Mouse (Mus musculus): ENCODE data around the gene Dnm1l.

Dnm1l gene

DNA sequence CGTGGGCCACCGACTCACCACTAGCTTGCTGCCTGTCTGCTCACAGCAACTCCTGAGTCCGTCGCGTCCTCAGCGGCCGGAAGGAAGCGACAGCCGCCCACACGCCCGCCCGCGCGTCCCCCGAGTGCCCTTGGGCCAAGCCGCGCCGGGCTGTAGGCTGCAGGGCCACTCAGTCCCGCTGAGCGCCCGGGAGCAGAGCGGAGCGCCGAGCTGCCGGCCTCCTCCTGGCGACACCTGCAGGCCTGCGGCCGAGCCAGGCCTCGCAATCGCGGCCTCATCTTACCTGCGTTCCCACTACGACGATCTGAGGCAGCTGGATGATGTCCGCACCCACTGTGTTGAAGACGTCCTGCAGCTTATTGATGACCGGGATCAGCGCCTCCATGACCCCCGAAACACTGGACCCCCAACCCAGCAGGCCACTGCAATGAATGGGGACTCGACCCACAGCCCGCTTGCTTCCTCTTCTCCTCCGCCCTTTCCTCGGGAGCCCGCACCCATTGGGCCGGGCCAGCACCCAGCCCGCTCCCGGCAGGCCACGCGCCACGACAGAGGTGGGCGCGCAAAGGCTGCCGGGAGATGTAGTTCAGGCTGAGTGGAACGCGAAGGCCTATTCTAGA is at the start of gene Dnm1l:
Gene Dnm1l, minus strand, starts transcription at position 479 of the 620 bp plus-strand sequence.
- in situ Hi-C loops (cut with MboI, MseI), result loop anchor here in 1 of 2 experiments (5.0 kb wide), 1 partner anchor 56 kb away; the partner anchor contains the start of gene Yars2

DNA sequence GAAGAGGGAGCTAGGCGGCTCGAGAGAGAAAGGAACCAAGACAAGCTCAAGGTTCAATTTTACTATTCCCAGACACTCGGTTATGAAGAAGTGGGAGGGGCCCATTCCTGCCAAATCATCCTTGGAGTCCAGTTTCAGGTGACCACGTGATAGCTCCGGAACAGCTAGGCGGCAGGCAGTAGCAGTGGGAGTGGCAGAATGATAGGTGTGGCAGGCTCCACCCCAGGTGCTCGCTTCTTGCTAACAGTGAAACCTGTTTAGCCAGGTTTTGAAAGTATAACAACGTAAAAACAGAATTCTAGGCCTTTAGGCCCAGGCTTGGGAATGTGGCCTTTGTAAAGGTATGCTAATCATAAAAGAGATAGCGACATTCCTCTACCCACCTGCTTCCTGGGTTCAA is 8.5 kb upstream of the Dnm1l start:
- in situ Hi-C loops (cut with MboI, MseI), result loop anchor here in 1 of 2 experiments (5.0 kb wide), 1 partner anchor 1470 kb away; no protein-coding TSS in a partner anchor

DNA sequence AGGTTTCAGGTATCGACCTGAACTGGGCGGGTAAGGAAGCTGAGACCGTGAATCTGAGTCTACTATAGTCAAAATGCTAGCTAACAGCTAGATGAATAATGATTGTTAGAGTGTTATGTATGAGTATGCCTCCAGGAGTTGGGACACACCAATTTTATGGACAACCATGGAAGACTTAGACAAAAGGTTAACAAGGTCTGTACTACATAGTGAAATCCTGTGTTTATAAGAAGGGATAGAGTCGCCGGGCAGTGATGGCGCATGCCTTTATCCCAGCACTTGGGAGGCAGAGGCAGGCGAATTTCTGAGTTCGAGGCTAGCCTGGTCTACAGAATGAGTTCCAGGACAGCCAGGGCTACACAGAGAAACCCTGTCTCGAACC is 333 bp upstream of the Dnm1l start:
- in situ Hi-C loops (cut with MboI, MseI), result loop anchor here in 1 of 2 experiments (5.0 kb wide), 1 partner anchor 57 kb away; the partner anchor contains the start of gene Yars2

DNA sequence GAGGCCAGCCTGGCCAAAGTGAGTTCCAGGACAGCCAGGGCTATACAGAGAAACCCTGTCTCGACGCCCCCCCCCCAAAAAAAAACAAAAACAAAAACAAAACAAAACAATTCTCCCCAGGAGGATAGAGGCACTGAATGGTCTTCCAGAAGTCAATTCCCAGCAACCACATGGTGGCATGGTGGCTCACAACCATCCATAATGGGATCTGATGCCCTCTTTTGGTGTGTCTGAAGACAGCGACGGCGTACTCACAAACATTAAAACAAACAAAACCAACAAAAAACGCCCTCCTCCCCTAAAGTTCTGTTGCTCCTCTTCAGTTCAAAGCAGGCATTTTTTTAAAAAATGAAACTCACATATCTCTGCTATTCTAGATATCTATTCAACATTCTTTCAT is 851 bp downstream of the Dnm1l start:
- in situ Hi-C loops (cut with MboI, MseI), result loop anchor here in 1 of 2 experiments (5.0 kb wide), 1 partner anchor 56 kb away; the partner anchor contains the start of gene Yars2

DNA sequence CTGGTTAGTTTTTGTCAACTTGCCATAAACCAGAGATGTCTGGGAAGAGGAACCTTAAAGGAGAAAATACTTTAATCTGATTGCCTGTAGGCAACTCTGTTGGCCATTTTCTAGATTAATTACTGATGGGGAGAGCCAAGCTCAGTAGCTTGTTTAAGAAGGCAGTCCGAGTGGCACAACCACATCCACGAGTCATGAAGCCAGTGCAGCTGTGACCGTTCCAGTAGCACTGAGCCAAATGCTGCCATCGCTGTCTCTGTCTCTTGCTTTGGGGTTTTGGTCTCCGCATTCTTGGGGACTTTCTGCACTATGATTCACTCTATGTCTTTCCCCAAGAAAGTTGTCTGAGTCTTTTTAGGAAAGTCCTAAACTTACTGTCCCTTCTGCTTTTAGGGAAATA is 12.3 kb downstream of the Dnm1l start:
- in situ Hi-C loops (cut with MboI, MseI), result no loop called here

DNA sequence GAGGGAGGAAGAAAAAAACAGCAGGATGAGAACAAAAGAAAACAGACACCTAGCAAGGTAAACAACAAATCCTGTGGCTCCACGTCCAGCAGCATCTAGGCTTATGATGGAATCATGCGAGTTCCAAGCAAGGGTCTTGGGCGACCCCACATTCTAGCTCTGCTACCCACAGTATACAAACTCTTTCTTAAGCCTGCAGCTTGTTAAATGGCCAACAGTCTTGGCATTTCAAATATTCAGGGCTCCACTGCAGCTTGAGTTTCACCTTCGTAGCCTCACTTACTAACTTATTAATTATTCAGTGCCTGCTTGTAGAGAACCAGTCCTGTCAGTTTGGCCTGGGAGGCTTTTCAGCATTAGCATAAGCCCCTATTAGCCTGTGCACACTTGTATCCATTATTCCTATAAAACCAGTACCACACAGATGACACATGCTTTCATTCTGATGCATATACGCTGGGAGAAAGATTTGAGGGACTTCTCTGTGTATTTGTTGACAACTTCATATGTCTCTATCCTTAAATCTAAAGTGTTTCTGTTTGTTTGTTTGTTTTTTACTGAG is 32.9 kb downstream of the Dnm1l start:
- in situ Hi-C loops (cut with MboI, MseI), result no loop called here

DNA sequence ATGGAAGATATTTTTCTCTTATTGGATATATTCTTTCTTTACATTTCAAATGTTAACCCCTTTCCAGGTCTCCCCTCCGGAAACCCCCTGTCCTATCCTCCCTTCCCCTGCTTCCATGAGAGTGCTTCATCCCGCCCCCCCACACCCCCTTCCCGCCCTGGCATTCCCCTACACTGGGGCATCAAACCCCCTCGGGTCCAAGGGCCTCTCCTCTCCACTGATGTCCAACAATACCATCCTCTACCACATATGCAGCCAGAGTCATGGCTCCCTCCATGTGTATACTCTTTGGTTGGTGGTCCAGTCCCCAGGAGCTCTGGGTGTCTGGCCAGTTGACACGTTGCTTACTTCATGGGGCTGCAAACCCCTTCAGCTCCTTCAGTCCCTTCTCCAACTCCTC is 47.4 kb downstream of the Dnm1l start:
- in situ Hi-C loops (cut with MboI, MseI), result loop anchor here (10.0 kb wide), 2 partner anchors 447 to 677 kb away; partner anchors contain the start of gene Mzt2 (in 1 of the 2)

DNA sequence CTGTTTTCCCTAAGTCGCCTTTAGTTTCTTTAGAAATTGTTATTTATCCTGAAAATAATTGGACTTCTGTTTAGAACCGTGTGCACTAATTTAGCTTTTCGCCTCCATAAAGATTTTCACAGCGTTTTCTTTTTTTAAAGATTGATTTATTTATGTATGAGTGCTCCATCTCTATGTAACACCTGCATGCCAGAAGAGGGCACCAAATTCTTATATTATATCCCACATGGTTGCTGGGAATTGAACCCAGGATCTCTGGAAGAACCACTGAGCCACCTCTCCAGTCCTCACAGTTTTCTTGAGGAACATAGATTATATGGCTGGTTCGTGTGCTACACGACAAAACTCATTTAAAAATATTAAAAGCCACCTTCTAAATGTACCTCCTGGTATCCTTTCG is 54.9 kb downstream of the Dnm1l start:
- in situ Hi-C loops (cut with MboI, MseI), result loop anchor here in 1 of 2 experiments (5.0 kb wide), 2 partner anchors 53 to 102 kb away; partner anchors contain the start of gene Dnm1l

DNA sequence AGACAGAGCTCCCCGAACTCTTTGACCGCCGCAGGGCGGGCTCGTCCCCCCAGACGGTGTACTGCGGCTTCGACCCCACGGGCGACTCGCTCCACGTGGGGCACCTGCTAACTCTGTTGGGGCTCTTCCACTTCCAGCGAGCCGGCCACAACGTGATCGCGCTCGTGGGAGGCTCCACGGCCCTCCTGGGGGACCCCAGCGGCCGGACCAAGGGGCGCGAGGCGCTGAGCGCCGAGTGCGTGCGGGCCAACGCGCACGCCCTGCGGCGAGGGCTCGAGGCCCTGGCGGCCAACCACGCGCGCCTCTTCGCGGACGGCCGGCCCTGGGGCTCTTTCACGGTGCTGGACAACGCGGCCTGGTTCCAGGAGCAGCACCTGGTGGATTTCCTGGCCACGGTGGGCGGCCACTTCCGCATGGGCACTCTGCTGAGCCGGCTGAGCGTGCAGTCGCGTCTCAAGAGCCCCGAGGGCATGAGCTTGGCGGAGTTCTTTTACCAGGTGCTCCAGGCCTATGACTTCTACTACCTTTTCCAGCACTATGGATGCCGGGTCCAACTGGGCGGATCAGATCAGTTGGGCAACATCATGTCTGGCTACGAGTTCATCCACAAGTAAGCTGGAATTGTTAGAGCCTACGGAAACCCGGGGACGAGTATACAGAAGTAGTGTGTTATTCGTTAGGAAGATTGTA is 55.5 kb downstream of the Dnm1l start:
- in situ Hi-C loops (cut with MboI, MseI), result loop anchor here in 1 of 2 experiments (5.0 kb wide), 2 partner anchors 54 to 101 kb away; partner anchors contain the start of gene Dnm1l

DNA sequence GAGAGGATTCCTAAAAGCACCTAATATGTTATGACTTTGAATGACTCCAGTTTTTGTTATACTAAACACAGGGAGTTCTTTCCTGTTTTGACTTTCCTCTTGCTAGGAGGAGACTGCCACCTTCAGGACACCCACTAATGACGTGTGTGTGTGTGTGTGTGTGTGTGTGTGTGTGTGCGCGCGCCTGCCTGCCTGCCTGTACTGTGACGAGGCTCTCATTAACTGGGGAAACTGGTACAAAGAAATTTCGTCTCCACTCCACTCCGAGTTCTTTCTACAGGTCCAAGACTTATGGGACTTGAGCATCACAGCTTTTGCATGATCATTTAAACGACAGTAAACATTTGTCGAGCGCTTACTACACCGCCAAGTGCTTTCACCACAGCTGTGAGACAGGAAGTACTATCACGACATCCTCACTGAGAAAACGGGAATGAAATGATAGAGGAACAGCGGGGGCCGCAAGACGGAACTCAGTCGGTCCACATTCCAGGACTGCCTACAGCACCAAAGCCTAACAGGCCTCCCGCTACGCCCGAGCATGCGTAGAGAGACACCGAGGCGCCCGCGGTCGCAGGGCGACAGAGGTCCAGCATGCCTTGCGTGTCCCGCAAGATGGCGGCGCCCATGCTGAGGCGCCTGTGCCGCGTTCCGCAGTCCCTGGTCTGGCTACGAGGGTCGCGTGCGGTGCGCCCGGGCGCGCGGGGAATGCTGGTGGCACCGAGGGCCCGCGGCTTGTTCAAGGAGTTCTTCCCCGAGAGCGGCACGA is 56.2 kb downstream of the Dnm1l start, which contains the start of gene Yars2:
Gene Yars2, plus strand, starts transcription at position 597 of the 769 bp plus-strand sequence.
- in situ Hi-C loops (cut with MboI, MseI), result loop anchor here in 1 of 2 experiments (5.0 kb wide), 2 partner anchors 55 to 100 kb away; partner anchors contain the start of gene Dnm1l

DNA sequence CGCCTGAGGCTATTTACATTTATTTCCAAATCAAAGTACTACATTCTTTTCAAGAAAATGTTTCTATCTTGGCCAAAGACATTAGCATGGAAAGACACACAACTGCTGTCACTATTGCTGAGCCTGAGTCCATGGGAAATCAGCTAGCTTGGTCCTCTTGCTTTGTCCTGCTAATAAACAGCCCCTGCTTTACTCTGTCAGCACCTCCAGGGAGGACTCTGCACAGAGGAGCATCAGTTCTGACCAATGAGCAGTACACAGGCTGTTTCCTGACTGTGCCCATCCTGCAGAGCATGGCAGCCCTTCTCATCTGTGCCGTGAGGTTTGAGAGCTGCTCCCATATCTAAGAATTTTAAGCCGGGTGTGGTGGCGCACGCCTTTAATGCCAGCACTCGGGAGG is 85.0 kb downstream of the Dnm1l start:
- in situ Hi-C loops (cut with MboI, MseI), result no loop called here

DNA sequence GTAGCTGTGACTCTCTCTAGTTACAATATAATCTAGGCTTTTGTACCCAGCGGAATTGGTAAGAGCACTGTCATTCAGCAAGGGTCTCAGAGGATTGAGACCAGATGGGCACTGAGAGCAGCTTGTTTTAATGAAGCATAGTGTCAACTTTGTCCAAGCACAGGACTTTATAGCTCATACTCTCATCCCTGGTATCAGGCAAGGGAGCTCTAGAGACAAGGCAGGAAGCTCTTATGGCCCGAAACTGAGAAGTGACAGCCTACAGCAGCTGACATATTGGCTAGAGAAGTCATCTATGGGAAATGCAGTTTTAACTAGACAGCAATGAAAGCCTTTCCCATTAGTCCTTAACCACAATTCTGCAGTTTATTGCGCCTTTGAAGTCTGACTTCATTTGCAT is 85.8 kb downstream of the Dnm1l start:
- in situ Hi-C loops (cut with MboI, MseI), result no loop called here

DNA sequence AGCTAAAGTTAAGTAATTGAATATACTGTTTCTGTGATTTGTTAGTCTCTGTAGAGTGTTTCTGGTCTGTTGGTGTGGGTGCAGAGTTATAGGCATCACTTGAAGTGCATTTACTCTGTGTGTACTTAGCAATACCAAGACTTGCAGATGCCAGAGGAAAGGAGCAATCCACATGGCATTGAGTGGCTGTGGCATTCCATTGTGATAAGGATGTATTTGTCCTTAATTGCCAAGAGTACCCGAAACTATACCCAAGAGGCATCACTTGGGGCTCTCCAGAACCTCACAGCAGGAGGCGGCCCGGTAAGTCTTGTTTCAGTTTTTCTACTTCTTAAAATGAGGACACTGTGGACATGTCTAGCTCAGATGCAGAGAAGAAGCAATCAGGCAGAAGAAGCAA is 96.3 kb downstream of the Dnm1l start:
- in situ Hi-C loops (cut with MboI, MseI), result no loop called here
